Comparison of ENCODE assay signal across 8 mouse cellular contexts in the genomic region with DNA sequence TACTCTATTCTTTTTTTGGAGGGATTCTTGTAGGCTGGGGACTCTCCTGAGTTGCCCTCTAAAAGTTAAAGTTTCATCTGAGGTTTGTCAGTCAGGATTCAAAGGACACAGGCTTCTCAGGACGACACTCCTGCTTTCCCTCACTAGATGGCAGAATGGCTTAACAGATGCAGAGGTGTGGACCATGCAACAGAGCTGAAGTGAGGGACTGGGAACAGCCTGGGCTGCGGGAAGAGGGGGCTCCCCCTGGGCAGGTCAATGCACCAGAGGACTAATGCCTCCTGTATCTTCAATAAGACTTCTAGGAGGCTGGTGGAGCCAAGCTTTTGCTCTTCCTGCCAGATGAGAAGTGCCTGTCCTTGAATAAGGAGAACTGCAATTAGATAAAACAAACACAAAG.
DNase-seq lines count a peak whose midpoint lies in the region; ATAC-seq lines count a peak whose summit lies in the region.

No protein-coding gene starts in this region.

- no peak overlapping the region for H3K4me3 ChIP-seq in forebrain, embryonic 10.5 days
- no peak overlapping the region for H3K4me3 ChIP-seq in forebrain, embryonic 12.5 days (replicated peaks)
- no peak overlapping the region for H3K4me3 ChIP-seq in hindbrain, embryonic 14.5 days (replicated peaks; ENCODE audit: low read length)
- no peak overlapping the region for H3K4me3 ChIP-seq in neural tube, embryonic 15.5 days (replicated peaks)

- no peaks in the 10 kb centered on the region for H3K4me1 ChIP-seq in forebrain, embryonic 10.5 days
- H3K4me1 ChIP-seq in forebrain, embryonic 12.5 days: no peaks in the 10 kb centered on the region
- H3K4me1 ChIP-seq in hindbrain, embryonic 14.5 days (replicated peaks; ENCODE audit: control insufficient read depth, insufficient read depth, low read length): no peaks in the 10 kb centered on the region
- peaks cover 20% of the 10 kb centered on the region for H3K4me1 ChIP-seq in neural tube, embryonic 15.5 days

- WGBS in forebrain, embryonic 10.5 days: 8% methylated on average over 2 of the region's 2 CpGs
- 2% methylated on average over 2 of the region's 2 CpGs for WGBS in forebrain, embryonic 12.5 days
- WGBS in hindbrain, embryonic 14.5 days: 3% methylated on average over 2 of the region's 2 CpGs
- 4% methylated on average over 2 of the region's 2 CpGs for WGBS in neural tube, embryonic 15.5 days

- no peak for ATAC-seq in forebrain, embryonic 12.5 days (ENCODE audit: low FRiP score)
- no peak for ATAC-seq in hindbrain, embryonic 14.5 days (ENCODE audit: low FRiP score)
- peak; percentile 84 for ATAC-seq in neural tube, embryonic 15.5 days (ENCODE audit: low FRiP score)

- peak; percentile 18 for DNase-seq in forebrain, embryonic 10.5 days (ENCODE audit: extremely low spot score, low spot score)
- DNase-seq in ovary, adult 18-20 months (ENCODE audit: low spot score): peak; percentile 10
- DNase-seq in ovary, postnatal 10 days (ENCODE audit: low spot score): no peak
- peak; percentile 68 for DNase-seq in hindbrain, embryonic 14.5 days (ENCODE audit: low spot score)
- DNase-seq in urinary bladder, adult 2 months (ENCODE audit: low spot score): no peak
- no peak for DNase-seq in cerebellum, postnatal 36 days

- H3K27ac ChIP-seq in forebrain, embryonic 10.5 days: no peak overlapping the region
- H3K27ac ChIP-seq in forebrain, embryonic 12.5 days: no peak overlapping the region
- no peak overlapping the region for H3K27ac ChIP-seq in hindbrain, embryonic 14.5 days
- H3K27ac ChIP-seq in neural tube, embryonic 15.5 days (replicated peaks): no peak overlapping the region

- H3K36me3 ChIP-seq in forebrain, embryonic 10.5 days (replicated peaks): no peaks in the 10 kb centered on the region
- H3K36me3 ChIP-seq in forebrain, embryonic 12.5 days (replicated peaks): no peaks in the 10 kb centered on the region
- no peaks in the 10 kb centered on the region for H3K36me3 ChIP-seq in hindbrain, embryonic 14.5 days (replicated peaks; ENCODE audit: control insufficient read depth, insufficient read depth)
- H3K36me3 ChIP-seq in neural tube, embryonic 15.5 days: no peaks in the 10 kb centered on the region

- no peak overlapping the region for H3K9ac ChIP-seq in forebrain, embryonic 12.5 days
- no peak overlapping the region for H3K9ac ChIP-seq in hindbrain, embryonic 14.5 days
- no peak overlapping the region for H3K9ac ChIP-seq in neural tube, embryonic 15.5 days (replicated peaks)

- peaks cover 12% of the 10 kb centered on the region for H3K27me3 ChIP-seq in forebrain, embryonic 10.5 days (ENCODE audit: poor library complexity, severe bottlenecking)
- H3K27me3 ChIP-seq in forebrain, embryonic 12.5 days: peaks cover 11% of the 10 kb centered on the region
- no peaks in the 10 kb centered on the region for H3K27me3 ChIP-seq in hindbrain, embryonic 14.5 days (ENCODE audit: control insufficient read depth, insufficient read depth, low read length)
- no peaks in the 10 kb centered on the region for H3K27me3 ChIP-seq in neural tube, embryonic 15.5 days (replicated peaks)

- no peaks in the 10 kb centered on the region for H3K9me3 ChIP-seq in forebrain, embryonic 10.5 days
- H3K9me3 ChIP-seq in forebrain, embryonic 12.5 days: no peaks in the 10 kb centered on the region
- H3K9me3 ChIP-seq in hindbrain, embryonic 14.5 days (ENCODE audit: control insufficient read depth, low read length): no peaks in the 10 kb centered on the region
- H3K9me3 ChIP-seq in neural tube, embryonic 15.5 days (replicated peaks): no peaks in the 10 kb centered on the region

- H3K4me2 ChIP-seq in forebrain, embryonic 12.5 days: no peak overlapping the region
- H3K4me2 ChIP-seq in hindbrain, embryonic 14.5 days (replicated peaks): no peak overlapping the region
- H3K4me2 ChIP-seq in neural tube, embryonic 15.5 days: no peak overlapping the region

Comparison
In these comparisons a context has a peak if more than half of its experiments do, and no peak if none do; other contexts are left out.
1. DNase-seq: peak in forebrain, embryonic 10.5 days (single experiment), ovary, adult 18-20 months (single experiment) and hindbrain, embryonic 14.5 days (single experiment); none in ovary, postnatal 10 days (single experiment), urinary bladder, adult 2 months (single experiment) and cerebellum, postnatal 36 days (0 of 2).